Mouse (Mus musculus): ENCODE results near the gene Gm17693. TPM values are rescaled to one million over a fixed set of nuclear protein-coding genes. Genes with fewer than 3 reads are reported as not detected.
"Not testable (repeated sequence)": the region's sequence is repeated elsewhere in the genome, so short reads cannot be mapped to it uniquely, and the experiment has no call there.

Gm17693 gene
- polyA plus RNA-seq (2014; fragmentation: Nextera tagmentation; extraction: Ambion mirVana) = not detected in 2 replicates

GRCm38 (mm10) chrX:125705144-125705543, at the start of gene Gm17693:
Gene Gm17693, plus strand, starts transcription at chrX:125705444.
- not testable (repeated sequence) for H3K4me2 ChIP-seq (ENCODE audit: low read length); H3K36me3 ChIP-seq (ENCODE audit: control insufficient read depth, insufficient read depth, low read length); ATAC-seq (ENCODE audit: low FRiP score, low TSS enrichment); H3K9me3 ChIP-seq (ENCODE audit: control insufficient read depth, low read length); H3K4me3 ChIP-seq (replicated peaks; ENCODE audit: low read depth, low read length); H3K9ac ChIP-seq (replicated peaks; ENCODE audit: low read length); H3K27ac ChIP-seq (replicated peaks; ENCODE audit: low read depth, low read length); H3K4me1 ChIP-seq (ENCODE audit: control insufficient read depth, insufficient read depth, low read length); DNase-seq; H3K27me3 ChIP-seq (ENCODE audit: control insufficient read depth, insufficient read depth, low read length)
- WGBS = no CpG with 5 or more reads among the region's 4 CpGs

Measured in midbrain, embryonic 14.5 days (tissue).